Mouse (Mus musculus): ENCODE data around the gene Vwce. TPM values are rescaled to one million over a fixed set of nuclear protein-coding genes. Genes with fewer than 3 reads are reported as not detected.

Gene Vwce
- polyA plus RNA-seq, 1 experiment from 2014 or later = 3.5 TPM

GRCm38 (mm10) chr19:10707881-10708280, 73.9 kb downstream of the Vwce start:
- H3K4me3 ChIP-seq (replicated peaks) = no peak overlapping the region

GRCm38 (mm10) chr19:10708900-10709299, 74.9 kb downstream of the Vwce start:
- H3K9ac ChIP-seq (replicated peaks) = no peak overlapping the region; the same call in 1 of the 2 replicates
- peaks cover 58% of the 10 kb centered on the region for H3K36me3 ChIP-seq
- no peak overlapping the region for H3K4me3 ChIP-seq (replicated peaks)
- no peaks in the 10 kb centered on the region for H3K9me3 ChIP-seq
- WGBS = 75% methylated on average over 6 of the region's 6 CpGs
- ATAC-seq (ENCODE audit: insufficient number of reproducible peaks, insufficient read depth, low FRiP score, low TSS enrichment, low read depth) = 0 out of 2 replicates have a peak, but pooled peaks have one; percentile 4
- H3K4me2 ChIP-seq = no peak overlapping the region
- no peaks in the 10 kb centered on the region for H3K27me3 ChIP-seq
- no peak overlapping the region for H3K27ac ChIP-seq
- peaks cover 10% of the 10 kb centered on the region for H3K4me1 ChIP-seq (replicated peaks)

More at GRCm38 (mm10) chr19:10707881-10708280, 73.9 kb downstream of the Vwce start:
- H3K36me3 ChIP-seq = peaks cover 51% of the 10 kb centered on the region
- peaks cover 10% of the 10 kb centered on the region for H3K4me1 ChIP-seq (replicated peaks)
- H3K9me3 ChIP-seq = no peaks in the 10 kb centered on the region
- H3K27ac ChIP-seq = no peak overlapping the region
- WGBS = 96% methylated on average over 1 of the region's 1 CpGs
- H3K9ac ChIP-seq (replicated peaks) = no peak overlapping the region
- no peak for ATAC-seq (ENCODE audit: insufficient number of reproducible peaks, insufficient read depth, low FRiP score, low TSS enrichment, low read depth)
- no peak overlapping the region for H3K4me2 ChIP-seq
- no peaks in the 10 kb centered on the region for H3K27me3 ChIP-seq

- H3K9ac ChIP-seq (replicated peaks) = no peak overlapping the region; the same call in 1 of the 2 replicates
Observed at GRCm38 (mm10) chr19:10709360-10710087, 75.5 kb downstream of the Vwce start.

DNA sequence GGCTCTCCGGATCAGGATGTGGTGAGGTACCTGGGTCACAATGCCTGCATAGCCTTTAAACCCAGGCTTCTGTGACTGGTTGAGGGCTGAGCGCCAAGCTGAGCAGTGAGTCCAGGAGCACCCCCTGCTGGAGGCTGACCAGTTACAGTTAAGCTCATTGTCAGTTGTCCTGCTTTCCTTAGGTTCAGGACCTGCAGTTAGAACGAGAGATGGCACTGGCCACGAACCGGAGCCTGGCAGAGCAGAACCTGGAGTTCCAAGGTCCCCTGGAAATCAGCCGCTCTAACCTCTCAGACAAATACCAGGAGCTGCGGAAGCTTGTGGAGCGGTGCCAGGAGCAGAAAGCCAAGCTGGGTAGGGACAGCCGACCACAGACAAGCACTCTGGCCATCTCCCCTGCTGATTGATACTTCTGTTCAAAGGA, 76.1 kb downstream of the Vwce start:
- no peak overlapping the region for H3K4me2 ChIP-seq
- H3K4me3 ChIP-seq (replicated peaks) = no peak overlapping the region
- ATAC-seq (ENCODE audit: insufficient number of reproducible peaks, insufficient read depth, low FRiP score, low TSS enrichment, low read depth) = no peak
- WGBS = 87% methylated on average over 9 of the region's 9 CpGs
- no peaks in the 10 kb centered on the region for H3K9me3 ChIP-seq
- H3K27ac ChIP-seq = no peak overlapping the region
- H3K36me3 ChIP-seq = peaks cover 60% of the 10 kb centered on the region
- no peaks in the 10 kb centered on the region for H3K27me3 ChIP-seq
- no peak overlapping the region for H3K9ac ChIP-seq (replicated peaks)
- H3K4me1 ChIP-seq (replicated peaks) = peaks cover 15% of the 10 kb centered on the region

More at GRCm38 (mm10) chr19:10709360-10710087, 75.5 kb downstream of the Vwce start:
- Histone ChIP-seq H3K36me3 (peaks cover 60% of the 10 kb centered on the region), H3K4me3 (replicated peaks) (no peak overlapping the region), H3K27me3 (no peaks in the 10 kb centered on the region), H3K4me2 (no peak overlapping the region), H3K27ac (no peak overlapping the region), H3K9me3 (no peaks in the 10 kb centered on the region), H3K4me1 (replicated peaks) (peaks cover 15% of the 10 kb centered on the region)
- peak; percentile 53 for ATAC-seq (ENCODE audit: insufficient number of reproducible peaks, insufficient read depth, low FRiP score, low TSS enrichment, low read depth)
- WGBS = 25% methylated on average over 8 of the region's 8 CpGs

DNA sequence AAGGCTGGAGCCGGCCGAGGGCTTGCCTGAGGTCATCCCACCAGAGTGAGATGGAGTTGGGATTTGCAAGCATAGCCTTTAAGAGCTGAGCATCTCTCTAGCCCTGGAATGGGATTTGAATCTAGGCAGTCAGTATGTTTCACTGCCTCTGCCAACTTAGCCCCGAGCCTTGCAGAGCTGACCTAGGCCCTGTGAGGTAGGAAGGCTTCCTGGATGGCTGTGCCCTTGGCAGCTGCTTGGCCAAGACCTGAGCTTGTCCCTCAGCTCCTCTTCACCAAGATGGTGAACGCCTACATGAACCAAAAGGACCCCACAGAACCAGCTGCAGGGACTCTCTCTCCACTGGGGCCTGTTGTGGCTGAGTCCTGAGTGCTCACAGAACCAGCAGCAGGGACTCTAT, 76.7 kb downstream of the Vwce start:
- 91% methylated on average over 4 of the region's 4 CpGs for WGBS
- no peak overlapping the region for H3K9ac ChIP-seq (replicated peaks)
- ATAC-seq (ENCODE audit: insufficient number of reproducible peaks, insufficient read depth, low FRiP score, low TSS enrichment, low read depth) = no peak
- no peak overlapping the region for H3K4me2 ChIP-seq
- H3K4me1 ChIP-seq (replicated peaks) = peaks cover 15% of the 10 kb centered on the region
- no peak overlapping the region for H3K27ac ChIP-seq
- no peak overlapping the region for H3K4me3 ChIP-seq (replicated peaks)
- H3K36me3 ChIP-seq = peaks cover 60% of the 10 kb centered on the region
- H3K27me3 ChIP-seq = no peaks in the 10 kb centered on the region
- no peaks in the 10 kb centered on the region for H3K9me3 ChIP-seq

GRCm38 (mm10) chr19:10712194-10712593, 78.2 kb downstream of the Vwce start:
- no peaks in the 10 kb centered on the region for H3K27me3 ChIP-seq
- no peak overlapping the region for H3K4me3 ChIP-seq (replicated peaks)
- no peak for ATAC-seq (ENCODE audit: insufficient number of reproducible peaks, insufficient read depth, low FRiP score, low TSS enrichment, low read depth)
- WGBS = 91% methylated on average over 7 of the region's 7 CpGs
- H3K36me3 ChIP-seq = peaks cover 48% of the 10 kb centered on the region
- no peak overlapping the region for H3K9ac ChIP-seq (replicated peaks)
- H3K27ac ChIP-seq = no peak overlapping the region
- no peak overlapping the region for H3K4me2 ChIP-seq
- no peaks in the 10 kb centered on the region for H3K9me3 ChIP-seq
- H3K4me1 ChIP-seq (replicated peaks) = peaks cover 15% of the 10 kb centered on the region

DNA sequence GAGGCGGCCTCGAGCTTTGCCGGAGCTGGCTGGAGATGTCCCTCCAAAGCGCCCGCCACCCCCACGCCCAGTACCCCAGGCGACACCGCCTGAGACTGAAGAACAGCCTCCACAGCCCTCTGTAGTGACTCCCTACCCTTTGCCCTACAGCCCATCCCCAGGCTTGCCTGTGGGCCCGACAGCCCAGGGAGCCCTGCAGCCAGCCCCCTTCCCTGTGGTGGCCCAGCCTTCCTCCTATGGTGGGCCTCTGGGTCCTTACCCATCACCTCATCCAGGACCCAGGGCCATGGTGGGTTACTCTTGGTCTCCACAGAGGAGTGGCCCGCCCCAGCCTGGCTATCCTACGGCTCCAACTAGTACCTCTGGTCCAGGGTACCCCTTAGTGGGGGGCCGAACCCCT, 78.6 kb downstream of the Vwce start:
- no peak overlapping the region for H3K4me3 ChIP-seq (replicated peaks)
- H3K36me3 ChIP-seq = peaks cover 44% of the 10 kb centered on the region
- no peak overlapping the region for H3K27ac ChIP-seq
- 98% methylated on average over 12 of the region's 12 CpGs for whole genome bisulfite sequencing
- no peaks in the 10 kb centered on the region for H3K9me3 ChIP-seq
- no peak for ATAC-seq (ENCODE audit: insufficient number of reproducible peaks, insufficient read depth, low FRiP score, low TSS enrichment, low read depth)
- H3K4me1 ChIP-seq (replicated peaks) = peaks cover 15% of the 10 kb centered on the region
- H3K4me2 ChIP-seq = no peak overlapping the region
- H3K9ac ChIP-seq (replicated peaks) = no peak overlapping the region
- no peaks in the 10 kb centered on the region for H3K27me3 ChIP-seq

DNA sequence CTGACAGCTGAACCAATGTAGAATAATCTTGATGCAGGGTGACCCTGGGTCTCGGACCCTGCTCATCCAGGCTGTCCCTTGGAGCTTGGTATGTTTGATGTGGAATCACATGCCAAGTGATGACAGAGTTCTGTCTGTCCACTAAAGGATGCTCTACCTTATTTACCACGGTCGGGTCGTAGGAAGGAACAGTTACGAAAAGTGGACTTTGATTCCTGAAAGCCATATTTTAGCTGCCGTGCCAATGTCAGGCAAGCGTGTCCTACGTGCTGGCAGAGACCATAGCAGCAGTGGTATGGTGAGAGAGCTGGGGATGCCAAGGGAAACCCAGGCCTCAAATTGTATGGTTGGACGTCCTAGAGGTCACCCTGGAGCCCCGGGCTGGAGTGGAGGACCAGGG, 79.5 kb downstream of the Vwce start:
- ATAC-seq (ENCODE audit: insufficient number of reproducible peaks, insufficient read depth, low FRiP score, low TSS enrichment, low read depth) = no peak
- Histone ChIP-seq H3K27me3 (no peaks in the 10 kb centered on the region), H3K4me3 (replicated peaks) (no peak overlapping the region), H3K27ac (no peak overlapping the region), H3K9ac (replicated peaks) (no peak overlapping the region), H3K36me3 (peaks cover 44% of the 10 kb centered on the region), H3K4me1 (replicated peaks) (peaks cover 15% of the 10 kb centered on the region), H3K9me3 (no peaks in the 10 kb centered on the region), H3K4me2 (no peak overlapping the region)
- WGBS = 94% methylated on average over 10 of the region's 10 CpGs

DNA sequence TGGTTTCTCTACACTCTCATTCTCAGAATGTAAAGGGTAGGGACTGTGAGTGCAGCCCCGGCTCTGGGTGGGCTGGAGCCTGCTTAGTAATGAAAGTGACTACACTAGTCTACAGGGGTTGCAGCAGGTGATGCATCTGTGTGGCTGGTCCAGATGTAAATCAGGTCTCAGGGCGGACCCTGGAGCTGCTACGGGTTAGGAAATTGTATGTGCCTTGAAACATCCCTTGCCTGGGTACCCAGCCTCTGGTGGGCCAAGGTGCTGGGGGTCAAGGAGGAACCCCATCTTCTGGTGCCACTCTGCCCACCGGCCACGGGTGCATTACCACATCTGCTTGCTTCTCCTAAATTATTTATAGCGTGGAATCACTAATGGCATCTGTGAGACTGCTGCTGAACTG, 80.2 kb downstream of the Vwce start:
- Histone ChIP-seq H3K4me2 (no peak overlapping the region), H3K9me3 (no peaks in the 10 kb centered on the region), H3K9ac (replicated peaks) (no peak overlapping the region; the same call in 1 of the 2 replicates), H3K4me1 (replicated peaks) (peaks cover 13% of the 10 kb centered on the region), H3K27me3 (no peaks in the 10 kb centered on the region), H3K27ac (peak overlapping the region; percentile 62), H3K4me3 (replicated peaks) (no peak overlapping the region), H3K36me3 (peaks cover 44% of the 10 kb centered on the region)
- ATAC-seq (ENCODE audit: insufficient number of reproducible peaks, insufficient read depth, low FRiP score, low TSS enrichment, low read depth) = no peak
- 81% methylated on average over 6 of the region's 6 CpGs for WGBS

GRCm38 (mm10) chr19:10714682-10715475, 80.9 kb downstream of the Vwce start:
- H3K9me3 ChIP-seq = no peaks in the 10 kb centered on the region
- H3K4me3 ChIP-seq (replicated peaks) = no peak overlapping the region
- peaks cover 43% of the 10 kb centered on the region for H3K36me3 ChIP-seq
- H3K9ac ChIP-seq (replicated peaks) = no peak overlapping the region; the same call in 1 of the 2 replicates
- ATAC-seq (ENCODE audit: insufficient number of reproducible peaks, insufficient read depth, low FRiP score, low TSS enrichment, low read depth) = peak; percentile 26; the same call in 1 of the 2 replicates
- H3K27ac ChIP-seq = peak overlapping the region; percentile 62
- no peak overlapping the region for H3K4me2 ChIP-seq
- peaks cover 11% of the 10 kb centered on the region for H3K4me1 ChIP-seq (replicated peaks)
- H3K27me3 ChIP-seq = no peaks in the 10 kb centered on the region
- 47% methylated on average over 4 of the region's 4 CpGs for WGBS

DNA sequence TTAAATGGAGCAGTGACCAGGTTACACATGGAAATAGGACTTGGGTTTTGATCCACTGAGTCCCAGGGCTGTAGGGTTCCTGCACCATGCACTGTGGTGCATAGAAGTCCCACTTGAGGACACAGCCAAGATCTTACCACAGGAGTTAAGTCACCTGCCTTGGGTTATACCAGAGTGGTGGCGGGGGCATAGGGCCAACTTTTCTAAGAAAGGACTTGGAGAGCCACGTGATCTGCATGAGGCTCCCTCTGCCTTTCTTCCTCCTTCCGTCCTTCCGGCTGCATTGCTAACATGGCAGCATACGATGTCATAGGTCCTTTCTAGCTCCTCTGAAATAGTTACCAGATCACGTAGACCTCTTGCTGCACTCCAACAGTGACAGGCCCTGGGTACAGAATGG, 81.5 kb downstream of the Vwce start:
- peaks cover 37% of the 10 kb centered on the region for H3K36me3 ChIP-seq
- ATAC-seq (ENCODE audit: insufficient number of reproducible peaks, insufficient read depth, low FRiP score, low TSS enrichment, low read depth) = no peak
- H3K27me3 ChIP-seq = no peaks in the 10 kb centered on the region
- peaks cover 17% of the 10 kb centered on the region for H3K4me1 ChIP-seq (replicated peaks)
- no peak overlapping the region for H3K27ac ChIP-seq
- H3K9me3 ChIP-seq = no peaks in the 10 kb centered on the region
- no peak overlapping the region for H3K4me3 ChIP-seq (replicated peaks)
- H3K4me2 ChIP-seq = no peak overlapping the region
- no peak overlapping the region for H3K9ac ChIP-seq (replicated peaks)
- 90% methylated on average over 6 of the region's 6 CpGs for WGBS

Data from limb, embryonic 12.5 days (tissue).